Mouse (Mus musculus) forebrain, embryonic 11.5 days (tissue): ENCODE measurements around the gene Ugt8a. TPM values are rescaled to one million over a fixed set of nuclear protein-coding genes. Genes with fewer than 3 reads are reported as not detected.

Experiments used
- ATAC-seq: fragments of 200-750 bp; cut with Nextera tagmentation; replicated peaks from 2 replicates; pipeline ENCODE4 v1.8.0; 2017; ENCODE audit warnings: moderate TSS enrichment; ENCODE audit not compliant: low FRiP score
- DNase-seq: peaks from one replicate; pipeline ENCODE4 v3.0.0-alpha.2; 2017; ENCODE audit warnings: low spot score
- H3K27ac ChIP-seq: fragments of 300-500 bp; sonication (generic); 2 replicates; pipeline ENCODE4 v1.5.1; 2014; ENCODE audit warnings: low read depth, low read length
- H3K27me3 ChIP-seq: fragments of 300-500 bp; sonication (generic); 2 replicates; pipeline ENCODE4 v1.6.1; 2014; ENCODE audit warnings: mild to moderate bottlenecking, low read length, mixed read lengths; ENCODE audit not compliant: control insufficient read depth, insufficient read depth
- H3K36me3 ChIP-seq: fragments of 300-500 bp; sonication (generic); 2 replicates; pipeline ENCODE4 v1.6.1; 2014; ENCODE audit warnings: mild to moderate bottlenecking, low read length, moderate library complexity, mixed read lengths; ENCODE audit not compliant: control insufficient read depth, insufficient read depth
- H3K4me1 ChIP-seq: fragments of 300-500 bp; sonication (generic); replicated peaks from 2 replicates; pipeline ENCODE4 v1.6.1; 2014; ENCODE audit warnings: low read length, mixed read lengths; ENCODE audit not compliant: control insufficient read depth, insufficient read depth
- H3K4me2 ChIP-seq: fragments of 300-500 bp; sonication (generic); 2 replicates; pipeline ENCODE4 v1.6.1; 2014; ENCODE audit warnings: low read depth, mild to moderate bottlenecking, low read length, moderate library complexity, mixed read lengths; ENCODE audit not compliant: severe bottlenecking
- H3K4me3 ChIP-seq: fragments of 300-500 bp; sonication (generic); 2 replicates; pipeline ENCODE4 v1.5.1; 2014; ENCODE audit warnings: low read depth, low read length
- H3K9ac ChIP-seq: fragments of 300-500 bp; sonication (generic); 2 replicates; pipeline ENCODE4 v1.6.1; 2014; ENCODE audit warnings: low read length
- H3K9me3 ChIP-seq: fragments of 300-500 bp; sonication (generic); 2 replicates; pipeline ENCODE4 v1.6.1; 2016; ENCODE audit warnings: low read length, mixed read lengths; ENCODE audit not compliant: control insufficient read depth
- WGBS: fragments of 180-500 bp; shearing (Covaris S2); extraction: QIAGEN DNeasy Blood & Tissue Kit; methylation state at CpG from one replicate; pipeline ENCODE4 v1.1.7; 2014; 5-methylcytosine and 5-hydroxymethylcytosine counted together
- polyA plus RNA-seq: library from polyadenylated mRNA; unstranded; fragments of >200 nt; fragmentation: Nextera tagmentation; extraction: Ambion mirVana; gene quantifications from 2 replicates; pipeline ENCODE4 v1.2.1, GENCODE M21; 2014

Ugt8a gene
- polyA plus RNA-seq, 1 experiment from 2014 or later = 4.0 TPM

- Histone ChIP-seq H3K9me3 (no peaks in the 10 kb centered on the region), H3K4me2 (no peak overlapping the region), H3K36me3 (no peaks in the 10 kb centered on the region), H3K9ac (no peak overlapping the region), H3K27ac (no peak overlapping the region), H3K27me3 (peaks cover 3% of the 10 kb centered on the region; the same call in 1 of the 2 replicates), H3K4me1 (no peaks in the 10 kb centered on the region), H3K4me3 (no peak overlapping the region)
- no peak for ATAC-seq
- DNase-seq = no peak
- WGBS = 82% methylated on average over 3 of the region's 3 CpGs
These were observed 2.4 kb upstream of the Ugt8a start for GRCm38 (mm10) chr3:125940811-125941210.

GRCm38 (mm10) chr3:125938756-125939109, 314 bp upstream of the Ugt8a start:
- ATAC-seq = peak; percentile 89
- Histone ChIP-seq H3K9ac (peak overlapping the region; percentile 27; the same call in 1 of the 2 replicates), H3K36me3 (no peaks in the 10 kb centered on the region), H3K27me3 (peaks cover 3% of the 10 kb centered on the region; the same call in 1 of the 2 replicates), H3K4me1 (no peaks in the 10 kb centered on the region), H3K4me2 (peak overlapping the region; percentile 94), H3K4me3 (peak overlapping the region; percentile 57), H3K27ac (no peak overlapping the region), H3K9me3 (no peaks in the 10 kb centered on the region)
- DNase-seq = no peak
- under 1% methylated on average over 31 of the region's 37 CpGs for WGBS

- Histone ChIP-seq H3K4me2 (peak overlapping the region; percentile 94), H3K27me3 (peaks cover 3% of the 10 kb centered on the region; the same call in 1 of the 2 replicates), H3K36me3 (no peaks in the 10 kb centered on the region), H3K4me3 (peak overlapping the region; percentile 57), H3K9me3 (no peaks in the 10 kb centered on the region), H3K27ac (no peak overlapping the region), H3K9ac (peak overlapping the region; percentile 58), H3K4me1 (no peaks in the 10 kb centered on the region)
- ATAC-seq (peak; percentile 73), DNase-seq (no peak)
- under 1% methylated on average over 42 of the region's 43 CpGs for WGBS
These were observed 805 bp downstream of the Ugt8a start for GRCm38 (mm10) chr3:125937536-125938091.

- H3K27me3 ChIP-seq = peaks cover 3% of the 10 kb centered on the region; the same call in 1 of the 2 replicates
- no peak overlapping the region for H3K4me2 ChIP-seq
- H3K9ac ChIP-seq = no peak overlapping the region
- no peak overlapping the region for H3K4me3 ChIP-seq
- ATAC-seq = no peak
- DNase-seq = no peak
- H3K4me1 ChIP-seq = no peaks in the 10 kb centered on the region
- no peak overlapping the region for H3K27ac ChIP-seq
- H3K36me3 ChIP-seq = no peaks in the 10 kb centered on the region
- no peaks in the 10 kb centered on the region for H3K9me3 ChIP-seq
These were observed 2.6 kb downstream of the Ugt8a start for GRCm38 (mm10) chr3:125935796-125936195.

GRCm38 (mm10) chr3:125932594-125933237, 5.7 kb downstream of the Ugt8a start:
- DNase-seq (no peak), ATAC-seq (no peak)
- WGBS = 92% methylated on average over 3 of the region's 3 CpGs
- no peaks in the 10 kb centered on the region for H3K36me3 ChIP-seq
- no peak overlapping the region for H3K27ac ChIP-seq
- H3K9ac ChIP-seq = no peak overlapping the region
- no peaks in the 10 kb centered on the region for H3K9me3 ChIP-seq
- no peaks in the 10 kb centered on the region for H3K4me1 ChIP-seq
- peaks cover 3% of the 10 kb centered on the region; the same call in 1 of the 2 replicates for H3K27me3 ChIP-seq
- no peak overlapping the region for H3K4me3 ChIP-seq
- no peak overlapping the region for H3K4me2 ChIP-seq

GRCm38 (mm10) chr3:125931059-125931458, 7.4 kb downstream of the Ugt8a start:
- Histone ChIP-seq H3K9ac (no peak overlapping the region), H3K36me3 (no peaks in the 10 kb centered on the region), H3K4me2 (no peak overlapping the region), H3K4me3 (no peak overlapping the region), H3K4me1 (no peaks in the 10 kb centered on the region), H3K27me3 (no peaks in the 10 kb centered on the region), H3K27ac (no peak overlapping the region), H3K9me3 (no peaks in the 10 kb centered on the region)
- DNase-seq (no peak), ATAC-seq (no peak)
- 43% methylated on average over 1 of the region's 1 CpGs for WGBS

GRCm38 (mm10) chr3:125920876-125921275, 17.5 kb downstream of the Ugt8a start:
- H3K9me3 ChIP-seq = no peaks in the 10 kb centered on the region
- no peak overlapping the region for H3K9ac ChIP-seq
- ATAC-seq = no peak
- WGBS = 82% methylated on average over 2 of the region's 2 CpGs
- H3K27ac ChIP-seq = no peak overlapping the region
- no peak overlapping the region for H3K4me2 ChIP-seq
- no peaks in the 10 kb centered on the region for H3K27me3 ChIP-seq
- H3K36me3 ChIP-seq = no peaks in the 10 kb centered on the region
- no peak overlapping the region for H3K4me3 ChIP-seq
- DNase-seq = no peak
- no peaks in the 10 kb centered on the region for H3K4me1 ChIP-seq

- DNase-seq (no peak), ATAC-seq (no peak)
- H3K27me3 ChIP-seq = no peaks in the 10 kb centered on the region
- H3K4me1 ChIP-seq = no peaks in the 10 kb centered on the region
- no peaks in the 10 kb centered on the region for H3K9me3 ChIP-seq
- H3K27ac ChIP-seq = no peak overlapping the region
- no peak overlapping the region for H3K9ac ChIP-seq
- H3K36me3 ChIP-seq = no peaks in the 10 kb centered on the region
- H3K4me2 ChIP-seq = no peak overlapping the region
- 82% methylated on average over 1 of the region's 1 CpGs for WGBS
- no peak overlapping the region for H3K4me3 ChIP-seq
These were observed 39.4 kb downstream of the Ugt8a start for GRCm38 (mm10) chr3:125898976-125899375.

GRCm38 (mm10) chr3:125887109-125887508, 51.3 kb downstream of the Ugt8a start:
- H3K9ac ChIP-seq = no peak overlapping the region
- ATAC-seq (no peak), DNase-seq (no peak)
- no peak overlapping the region for H3K4me3 ChIP-seq
- no peak overlapping the region for H3K27ac ChIP-seq
- H3K36me3 ChIP-seq = no peaks in the 10 kb centered on the region
- H3K4me2 ChIP-seq = no peak overlapping the region
- H3K4me1 ChIP-seq = peaks cover 2% of the 10 kb centered on the region; the same call in 1 of the 2 replicates
- H3K9me3 ChIP-seq = no peaks in the 10 kb centered on the region
- WGBS = 58% methylated on average over 2 of the region's 2 CpGs
- no peaks in the 10 kb centered on the region for H3K27me3 ChIP-seq
